Mouse (Mus musculus) kidney, postnatal 14 days (tissue): ENCODE measurements around the gene Ehbp1.

ENCODE experiments used
- DNase-seq: peaks from one replicate; pipeline ENCODE4 v3.0.0; 2022; ENCODE audit warnings: mixed read lengths

Ehbp1 gene

GRCm38 (mm10) chr11:21999396-22000315, 342.4 kb downstream of the Ehbp1 start:
- DNase-seq, result no peak

DNA sequence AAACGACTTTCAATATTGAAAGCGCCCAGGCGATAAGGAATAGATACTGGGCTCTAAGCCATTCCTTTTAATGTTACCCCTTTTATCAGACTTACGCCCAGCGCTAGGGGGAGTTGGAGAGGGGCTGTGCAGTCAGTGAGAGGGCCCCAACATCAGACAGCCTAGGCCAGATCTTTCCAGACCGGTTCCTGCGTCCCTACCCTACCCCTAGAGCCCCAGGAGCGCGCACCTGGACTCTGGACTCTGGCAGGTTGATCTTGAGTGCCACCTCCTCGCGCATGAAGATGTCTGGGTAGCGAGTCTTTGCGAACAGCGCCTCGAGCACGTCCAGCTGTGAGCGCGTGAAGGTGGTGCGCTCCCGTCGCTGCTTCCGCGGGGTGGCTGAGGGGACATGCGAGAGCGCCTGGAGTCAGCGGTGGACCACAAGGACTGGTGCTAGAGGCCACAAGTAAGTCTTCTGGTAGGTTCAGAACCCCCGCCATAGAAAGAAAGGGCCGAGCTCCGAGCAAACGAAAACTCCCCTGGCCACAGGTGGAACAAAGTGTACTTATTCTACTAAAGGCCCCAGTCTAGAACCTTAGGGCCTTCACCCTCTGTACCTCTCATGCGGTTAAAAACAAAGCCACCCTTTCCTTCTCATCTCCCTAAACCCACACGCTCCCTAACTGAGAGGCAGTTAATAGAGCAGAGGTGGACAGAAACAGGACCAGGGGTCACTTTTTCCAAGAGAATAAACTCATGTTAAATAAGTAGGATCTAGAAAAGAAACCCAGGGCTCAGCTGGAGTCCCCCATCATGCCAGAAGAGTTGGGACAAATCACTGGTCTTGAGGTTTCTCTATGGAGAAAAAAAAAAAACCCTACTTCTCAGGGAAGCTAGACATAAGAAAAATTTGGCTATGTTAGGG, 343.7 kb downstream of the Ehbp1 start:
- DNase-seq, result peak; percentile 13

DNA sequence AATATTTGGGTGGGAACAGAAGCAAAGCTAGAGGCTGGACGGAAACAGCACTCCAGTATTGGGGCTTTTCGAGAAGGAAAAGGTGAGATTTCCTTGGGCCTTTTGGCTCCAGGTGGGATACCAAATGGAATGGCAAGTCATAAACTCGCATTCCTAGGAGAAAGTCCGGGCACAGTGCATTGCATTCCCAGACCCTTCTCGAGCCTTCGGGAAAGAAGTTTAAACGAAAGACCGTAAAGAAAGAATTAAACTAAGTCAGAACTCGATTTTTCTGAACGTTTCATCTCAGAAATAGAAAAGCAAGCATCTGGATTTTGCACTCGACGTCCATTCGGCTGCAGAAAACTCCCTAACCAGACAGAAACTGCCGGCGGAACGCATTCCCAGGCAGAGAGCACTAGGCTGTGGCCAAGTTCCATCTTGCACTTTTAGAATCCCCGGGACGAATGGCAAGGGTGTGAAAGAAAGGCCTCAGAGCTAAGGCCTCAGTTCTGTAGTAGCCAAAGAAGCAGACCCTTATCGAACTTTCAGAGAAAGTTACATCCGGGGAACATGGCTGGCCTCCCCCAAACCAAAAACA, 344.4 kb downstream of the Ehbp1 start:
- DNase-seq, result no peak

DNA sequence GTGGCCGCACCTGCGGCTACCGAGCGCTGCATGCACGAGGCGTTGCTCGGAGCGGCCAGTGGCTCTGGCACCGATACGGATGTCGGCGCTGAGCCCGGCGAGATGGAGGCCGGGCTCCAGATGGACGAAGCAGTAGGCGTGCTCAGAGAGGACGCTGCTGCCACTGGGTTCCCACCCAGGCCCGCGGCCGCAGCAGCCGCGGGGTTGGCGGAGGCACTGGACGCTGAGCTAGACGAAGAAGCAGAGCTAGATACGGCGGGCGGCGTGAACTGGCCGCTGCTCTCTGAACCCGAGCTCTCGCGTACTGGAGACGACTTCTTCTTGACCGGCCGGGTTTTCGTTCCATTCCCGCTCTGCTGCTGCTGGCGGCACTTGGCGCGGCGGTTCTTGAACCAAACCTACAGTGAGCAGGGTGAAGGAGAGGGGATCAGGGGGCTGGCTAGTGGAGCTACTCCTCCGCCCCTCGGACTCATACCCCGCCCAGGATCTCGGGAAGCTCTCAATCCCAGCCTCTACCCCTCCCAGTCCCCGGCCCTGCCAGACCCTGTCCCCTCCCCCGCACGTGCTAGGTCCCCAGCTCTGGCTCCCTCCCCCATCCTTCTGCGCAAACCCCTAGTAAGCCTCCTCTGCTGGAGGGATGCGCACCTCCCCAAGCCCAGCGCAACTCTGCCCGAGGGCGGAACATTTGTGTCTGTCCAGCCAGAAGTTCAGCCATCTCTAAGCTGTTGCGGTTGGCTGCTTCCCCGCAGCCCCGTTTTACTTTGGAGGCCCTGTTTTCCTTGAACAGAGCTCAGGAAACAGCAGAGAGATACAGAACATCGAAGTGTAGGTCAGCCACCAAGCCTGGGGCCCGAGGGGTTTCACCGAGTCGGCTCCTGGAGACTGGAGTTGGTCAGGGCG, 345.2 kb downstream of the Ehbp1 start:
- peak; percentile 23 for DNase-seq

GRCm38 (mm10) chr11:21996325-21996647, 345.8 kb downstream of the Ehbp1 start:
- DNase-seq, result no peak

DNA sequence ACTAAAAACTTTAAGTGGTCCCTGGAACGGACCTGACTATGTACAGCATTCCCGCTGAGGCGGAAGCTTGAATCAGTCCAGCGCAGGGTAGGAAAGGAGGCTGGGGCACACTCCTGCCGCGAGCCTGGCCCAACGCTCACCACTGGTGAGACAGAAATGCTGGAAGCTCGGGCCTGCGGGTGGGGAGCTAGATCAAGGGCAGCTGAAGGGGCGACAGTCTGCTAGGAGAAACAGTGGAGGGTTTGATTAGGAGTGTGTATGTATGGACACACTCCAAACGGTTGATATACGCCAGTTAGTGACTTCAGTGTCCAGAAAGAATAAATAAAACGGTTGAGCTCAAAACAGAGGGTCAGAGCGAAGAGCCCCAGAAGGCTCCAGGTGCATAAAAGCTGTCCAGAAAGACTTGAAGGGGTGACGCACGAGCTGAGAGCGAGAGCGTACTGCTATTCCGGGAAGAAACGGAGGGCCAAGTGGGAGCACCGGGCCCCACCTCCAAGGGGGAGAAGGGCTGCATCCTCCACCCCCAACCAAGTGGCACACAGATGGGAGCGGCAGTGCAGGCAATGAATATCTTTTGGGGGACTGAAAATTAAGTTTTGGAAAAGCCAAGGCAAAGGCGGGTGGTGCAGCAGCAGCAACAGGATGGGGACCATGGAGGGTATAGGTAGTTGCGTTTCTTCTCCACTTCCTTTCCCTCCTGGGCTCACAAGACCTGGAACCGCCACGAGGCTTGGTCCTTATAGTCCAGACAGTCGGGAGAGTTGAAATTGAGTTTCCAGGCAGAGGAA, 346.4 kb downstream of the Ehbp1 start:
- DNase-seq, result no peak

DNA sequence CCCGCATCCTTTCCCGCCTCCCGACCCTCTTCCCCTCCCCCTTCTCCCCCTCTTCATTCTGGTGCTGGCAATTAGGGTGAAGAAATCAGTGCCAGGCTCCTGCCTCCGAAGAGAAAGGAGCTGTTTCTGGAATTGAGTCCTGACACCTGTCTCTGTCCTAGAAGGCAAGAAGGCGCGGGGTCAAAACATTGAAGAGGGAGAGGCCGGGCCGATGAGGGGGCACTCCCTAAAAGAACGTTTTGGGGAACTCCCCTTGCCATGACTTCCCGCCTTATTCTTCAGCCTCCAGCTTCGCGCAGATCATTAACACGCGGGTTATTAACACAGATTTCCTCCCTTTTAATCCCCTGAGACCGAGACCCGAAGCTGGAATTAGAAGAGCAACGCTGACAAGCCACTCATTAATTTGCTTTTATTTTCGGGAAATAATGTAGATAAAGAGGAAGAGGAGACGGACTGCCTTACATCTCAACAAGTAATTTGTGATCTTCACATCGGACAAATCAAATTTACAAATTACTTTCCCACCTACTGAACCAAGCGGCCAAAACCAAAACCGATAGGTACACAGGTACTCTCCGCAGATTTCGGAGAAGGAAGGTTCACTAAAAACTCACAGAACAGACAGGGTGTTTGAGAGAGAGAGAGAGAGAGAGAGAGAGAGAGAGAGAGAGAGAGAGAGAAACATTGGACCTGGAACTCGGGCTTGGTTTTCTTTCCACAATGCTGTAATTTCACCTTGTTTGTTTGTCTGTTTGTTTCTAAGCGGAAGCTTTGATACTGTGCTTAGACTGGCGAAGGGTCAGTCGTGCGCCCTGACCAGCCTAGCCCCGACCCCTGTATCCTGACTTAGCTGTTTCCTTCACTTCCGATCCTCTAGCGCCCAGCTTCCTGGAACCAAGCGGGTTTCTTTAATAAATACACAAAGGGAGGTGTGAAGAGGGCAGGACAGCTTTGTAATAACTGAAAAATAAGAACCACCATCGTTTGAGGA, 347.4 kb downstream of the Ehbp1 start:
- no peak for DNase-seq

DNA sequence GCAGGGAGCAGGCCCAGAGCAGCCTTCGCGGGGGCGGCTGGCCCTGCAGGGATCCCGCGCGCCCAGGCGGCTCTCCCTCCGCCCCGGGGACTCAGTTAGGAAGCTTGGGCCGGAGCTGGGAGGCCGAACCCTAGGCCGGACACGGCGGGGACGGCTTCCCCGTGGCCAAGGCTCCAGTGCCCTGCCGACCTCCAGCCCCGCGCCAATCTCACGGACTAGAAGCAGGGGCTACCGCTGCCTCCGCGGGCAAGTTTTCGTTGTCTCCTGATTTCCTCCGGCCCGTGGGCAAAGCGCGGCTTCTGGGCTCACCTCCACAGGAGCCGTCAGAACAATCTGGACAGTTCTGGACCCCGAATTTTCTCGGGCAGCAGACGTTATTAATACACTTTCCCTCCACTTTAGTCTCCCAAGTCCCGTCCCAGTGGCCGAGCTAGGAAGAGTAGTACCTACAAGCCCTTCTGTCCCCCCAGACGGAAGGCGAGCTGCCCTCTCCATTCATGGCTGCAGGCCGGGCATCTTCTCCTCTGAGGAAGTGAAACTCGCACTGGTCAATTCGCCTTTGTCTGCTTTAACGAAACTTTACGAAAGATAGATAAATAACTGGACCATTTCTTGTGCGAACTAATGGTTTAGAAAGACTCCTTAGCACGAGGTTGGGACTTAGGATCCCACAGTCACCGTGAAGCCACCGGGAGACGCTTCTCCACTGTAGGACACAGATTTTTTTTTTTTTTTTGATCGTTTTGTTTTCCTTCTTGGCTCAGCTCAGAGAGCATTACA, 348.3 kb downstream of the Ehbp1 start:
- peak; percentile 42 for DNase-seq

GRCm38 (mm10) chr11:21992761-21993596, 349.1 kb downstream of the Ehbp1 start:
- no peak for DNase-seq

GRCm38 (mm10) chr11:21988398-21988946, 353.6 kb downstream of the Ehbp1 start:
- DNase-seq, result no peak

GRCm38 (mm10) chr11:21985118-21985517, 357.0 kb downstream of the Ehbp1 start:
- no peak for DNase-seq

- DNase-seq, result no peak
Observed at GRCm38 (mm10) chr11:21974005-21974531, 368.0 kb downstream of the Ehbp1 start.

DNA sequence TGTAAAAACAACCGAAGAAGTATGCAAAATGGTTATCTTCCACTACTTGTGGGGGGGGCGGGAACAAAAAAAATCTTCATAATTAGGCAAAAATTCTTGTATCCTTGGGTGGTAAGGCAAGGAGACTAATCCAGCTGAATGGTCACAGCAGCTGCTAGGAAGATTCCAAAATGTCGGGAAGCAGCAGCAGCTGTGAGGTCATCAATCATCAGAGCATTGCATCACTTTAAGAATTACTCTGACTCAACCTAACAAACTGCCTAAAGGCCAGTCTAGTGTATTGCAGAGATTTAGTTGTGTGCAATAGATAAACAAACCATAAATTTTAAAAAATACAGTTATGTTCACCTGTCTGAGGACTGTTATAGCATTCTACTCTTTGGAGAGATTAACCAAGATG, 368.5 kb downstream of the Ehbp1 start:
- DNase-seq, result no peak

DNA sequence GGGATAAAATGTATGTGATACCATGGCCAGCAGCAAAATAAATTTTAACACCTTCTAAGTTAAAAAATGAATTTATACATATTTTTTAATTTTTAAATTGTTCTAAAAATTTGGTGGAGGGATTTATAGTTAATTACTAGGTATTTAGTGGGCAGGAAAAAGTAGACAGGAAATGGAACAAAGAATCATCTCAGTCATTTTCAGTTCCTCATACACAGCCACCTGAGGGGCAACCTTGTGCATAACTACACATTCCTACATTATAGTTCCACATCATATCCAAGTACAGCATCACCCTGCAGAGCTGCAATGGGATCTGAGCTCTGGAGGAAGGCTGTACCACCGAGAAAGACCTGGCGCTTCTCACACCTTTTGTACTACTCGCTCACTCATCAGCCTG, 373.2 kb downstream of the Ehbp1 start:
- no peak for DNase-seq
